Mouse (Mus musculus): Measurements from ENCODE around the gene Gm49673. TPM values are rescaled to one million over a fixed set of nuclear protein-coding genes. Genes with fewer than 3 reads are reported as not detected.
"Not testable (repeated sequence)": the region's sequence is repeated elsewhere in the genome, so short reads cannot be mapped to it uniquely, and the experiment has no call there.

The Gm49673 gene
- polyA plus RNA-seq, 1 experiment from 2014 or later: not detected

DNA sequence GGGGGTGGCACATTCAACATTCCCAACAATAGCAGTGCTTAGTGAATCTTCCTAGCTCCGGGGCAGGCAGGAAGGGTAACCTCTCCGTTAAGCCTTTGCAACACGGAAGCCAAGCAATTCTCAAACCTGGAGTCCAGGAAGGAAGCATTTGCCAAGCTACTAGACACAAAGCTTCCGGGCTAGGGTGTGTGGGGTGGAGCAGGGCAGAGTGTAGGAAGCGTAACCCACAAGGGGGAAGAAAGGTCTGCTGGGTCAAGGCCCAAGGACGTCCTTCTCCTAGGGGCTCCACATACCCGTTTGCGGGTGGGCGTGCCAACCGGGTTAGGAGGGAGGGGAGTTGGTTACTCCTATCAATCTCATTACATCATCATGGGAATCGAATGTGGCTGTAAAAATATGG is 31.2 kb downstream of the Gm49673 start:
- H3K9ac ChIP-seq (ENCODE audit: low read depth, low read length); H3K4me2 ChIP-seq (ENCODE audit: low read length); H3K4me3 ChIP-seq (ENCODE audit: low read depth, low read length); ATAC-seq; H3K36me3 ChIP-seq (ENCODE audit: control insufficient read depth, insufficient read depth, low read length); H3K9me3 ChIP-seq (replicated peaks; ENCODE audit: control insufficient read depth, low read length, poor library complexity, severe bottlenecking); H3K27me3 ChIP-seq (ENCODE audit: control insufficient read depth, insufficient read depth, low read depth, low read length); H3K27ac ChIP-seq (ENCODE audit: low read length); H3K4me1 ChIP-seq (ENCODE audit: control insufficient read depth, insufficient read depth, low read length): not testable (repeated sequence)
- WGBS: 84% methylated on average over 5 of the region's 11 CpGs

DNA sequence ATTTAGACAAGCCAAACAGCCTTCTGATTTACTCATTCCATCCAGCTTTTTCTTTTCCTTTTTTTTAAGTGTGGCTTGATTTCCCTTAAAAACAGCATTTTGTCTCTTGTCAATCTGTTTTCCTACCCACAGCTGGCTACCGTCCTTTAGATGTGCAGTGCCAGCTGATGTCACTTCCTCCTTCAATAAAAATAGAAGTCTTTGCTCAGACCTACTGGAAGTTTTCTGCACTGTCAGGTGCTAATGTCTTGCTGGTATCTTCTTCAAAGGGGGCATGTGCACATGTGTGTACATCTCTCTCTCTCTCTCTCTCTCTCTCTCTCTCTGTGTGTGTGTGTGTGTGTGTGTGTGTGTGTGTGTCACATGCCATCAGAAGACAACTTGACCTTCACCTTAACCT is 35.4 kb downstream of the Gm49673 start:
- H3K9me3 ChIP-seq (replicated peaks; ENCODE audit: control insufficient read depth, low read length, poor library complexity, severe bottlenecking); H3K4me2 ChIP-seq (ENCODE audit: low read length); ATAC-seq; H3K36me3 ChIP-seq (ENCODE audit: control insufficient read depth, insufficient read depth, low read length); H3K27ac ChIP-seq (ENCODE audit: low read length); H3K27me3 ChIP-seq (ENCODE audit: control insufficient read depth, insufficient read depth, low read depth, low read length); H3K4me1 ChIP-seq (ENCODE audit: control insufficient read depth, insufficient read depth, low read length); H3K4me3 ChIP-seq (ENCODE audit: low read depth, low read length); H3K9ac ChIP-seq (ENCODE audit: low read depth, low read length): not testable (repeated sequence)
- no CpG with 5 or more reads among the region's 1 CpGs for WGBS

DNA sequence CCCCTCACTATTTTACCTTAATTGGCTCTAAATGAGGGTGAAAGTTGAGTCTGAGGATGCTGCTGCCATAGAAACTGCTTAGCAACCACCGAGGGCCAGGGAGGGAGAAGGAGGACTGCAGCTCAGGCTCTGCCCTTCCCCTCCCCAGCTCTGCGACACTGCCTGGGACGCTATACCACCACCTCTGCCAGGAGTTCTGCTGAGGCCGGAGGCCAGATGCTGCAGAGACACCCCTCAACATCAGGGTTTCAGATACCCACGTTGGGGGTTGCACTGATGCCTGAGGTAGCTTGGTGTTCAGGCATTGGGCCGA is 46.3 kb downstream of the Gm49673 start:
- peak; percentile 89; the same call in 1 of the 2 replicates for ATAC-seq
- H3K9me3 ChIP-seq (replicated peaks; ENCODE audit: control insufficient read depth, low read length, poor library complexity, severe bottlenecking); H3K9ac ChIP-seq (ENCODE audit: low read depth, low read length); H3K36me3 ChIP-seq (ENCODE audit: control insufficient read depth, insufficient read depth, low read length); H3K4me1 ChIP-seq (ENCODE audit: control insufficient read depth, insufficient read depth, low read length); H3K27ac ChIP-seq (ENCODE audit: low read length); H3K4me2 ChIP-seq (ENCODE audit: low read length); H3K27me3 ChIP-seq (ENCODE audit: control insufficient read depth, insufficient read depth, low read depth, low read length); H3K4me3 ChIP-seq (ENCODE audit: low read depth, low read length): not testable (repeated sequence)
- 11% methylated on average over 3 of the region's 6 CpGs for WGBS

DNA sequence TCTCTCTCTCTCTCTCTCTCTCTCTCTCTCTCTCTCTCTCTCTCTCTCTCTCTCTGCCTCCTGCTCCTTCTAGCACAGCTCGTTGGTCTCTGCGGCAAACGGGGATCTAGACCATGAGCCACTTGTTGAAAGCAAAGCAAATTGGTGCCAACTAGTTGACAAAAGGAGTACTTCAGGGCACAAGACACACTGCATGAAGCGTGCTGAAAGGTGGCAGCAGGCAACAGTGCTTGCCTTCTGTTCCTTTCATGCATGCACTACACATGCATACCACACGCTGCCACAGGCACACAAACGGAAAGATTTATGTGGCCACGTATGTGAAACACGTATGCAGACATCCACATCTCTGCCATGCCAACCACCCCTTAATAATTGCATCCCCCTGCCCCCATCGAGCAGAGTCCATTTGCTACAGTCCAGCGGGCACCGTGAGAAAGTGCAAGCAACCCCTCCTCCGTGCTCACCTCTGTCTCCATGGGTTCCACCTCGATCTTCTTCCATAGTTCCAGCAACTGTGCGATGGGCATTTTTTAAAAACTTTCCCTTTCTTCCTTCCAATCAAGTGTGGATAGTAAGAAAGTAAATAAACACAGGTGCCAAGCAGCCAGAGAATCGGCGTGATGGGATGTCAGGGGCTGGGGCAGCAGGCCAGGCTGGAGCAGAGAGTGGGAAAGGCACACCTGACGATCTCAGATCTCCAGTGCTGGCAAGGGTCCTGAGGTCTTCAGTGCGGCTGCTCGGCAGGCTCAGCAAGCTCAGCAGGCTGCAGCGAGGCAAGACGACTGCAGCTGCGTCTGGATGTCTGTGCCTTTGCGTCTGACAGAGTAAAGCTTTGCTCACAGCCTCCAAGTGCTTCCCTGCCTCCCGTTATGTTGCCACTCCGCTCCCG is 46.9 kb downstream of the Gm49673 start:
- 16% methylated on average over 7 of the region's 26 CpGs for WGBS
- ATAC-seq: peak; percentile 89
- H3K27me3 ChIP-seq (ENCODE audit: control insufficient read depth, insufficient read depth, low read depth, low read length); H3K4me2 ChIP-seq (ENCODE audit: low read length); H3K36me3 ChIP-seq (ENCODE audit: control insufficient read depth, insufficient read depth, low read length); H3K9ac ChIP-seq (ENCODE audit: low read depth, low read length); H3K4me1 ChIP-seq (ENCODE audit: control insufficient read depth, insufficient read depth, low read length); H3K4me3 ChIP-seq (ENCODE audit: low read depth, low read length); H3K9me3 ChIP-seq (replicated peaks; ENCODE audit: control insufficient read depth, low read length, poor library complexity, severe bottlenecking); H3K27ac ChIP-seq (ENCODE audit: low read length): not testable (repeated sequence)

DNA sequence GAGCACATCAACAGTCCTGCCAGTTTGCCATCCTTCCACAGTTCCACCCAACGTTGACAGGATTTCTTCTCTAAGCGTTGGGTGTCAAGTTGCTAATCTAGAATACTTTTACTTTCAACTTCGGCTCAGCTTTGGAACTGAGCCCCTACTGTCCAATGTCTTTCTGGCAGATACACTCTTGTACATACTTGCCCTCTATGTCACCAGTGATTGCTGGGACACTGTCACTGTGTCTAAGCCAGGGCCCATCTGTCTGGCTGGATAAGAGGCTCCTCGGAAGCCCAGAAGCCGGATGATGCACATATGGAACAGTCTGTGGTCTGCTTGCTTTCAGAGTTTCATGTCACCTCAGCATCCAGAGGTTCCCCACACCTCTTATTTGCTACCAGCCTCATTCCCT is 51.4 kb downstream of the Gm49673 start:
- not testable (repeated sequence) for H3K27me3 ChIP-seq (ENCODE audit: control insufficient read depth, insufficient read depth, low read depth, low read length); H3K9me3 ChIP-seq (replicated peaks; ENCODE audit: control insufficient read depth, low read length, poor library complexity, severe bottlenecking); H3K9ac ChIP-seq (ENCODE audit: low read depth, low read length); H3K4me1 ChIP-seq (ENCODE audit: control insufficient read depth, insufficient read depth, low read length); H3K27ac ChIP-seq (ENCODE audit: low read length); ATAC-seq; H3K36me3 ChIP-seq (ENCODE audit: control insufficient read depth, insufficient read depth, low read length); H3K4me2 ChIP-seq (ENCODE audit: low read length); H3K4me3 ChIP-seq (ENCODE audit: low read depth, low read length)
- WGBS: 78% methylated on average over 4 of the region's 5 CpGs

DNA sequence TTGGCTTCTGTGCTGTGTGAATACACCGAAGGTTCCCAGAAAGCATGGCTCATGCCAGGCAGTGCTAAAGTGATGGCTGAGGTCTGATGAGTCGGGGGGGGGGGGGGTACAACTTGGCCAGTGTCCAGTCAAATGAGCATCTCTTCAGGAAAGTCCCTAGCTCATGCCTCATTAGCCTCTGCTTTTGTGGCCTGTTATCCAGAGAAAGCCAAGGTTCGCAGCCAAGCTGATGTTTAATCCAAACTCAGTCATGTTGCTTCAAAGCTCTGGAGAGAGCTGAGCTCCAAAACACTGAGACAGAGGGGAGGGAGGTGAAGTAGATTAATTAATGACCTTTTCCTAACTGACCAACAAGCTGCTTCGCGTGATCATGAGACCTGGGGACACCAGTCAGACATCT is 51.9 kb downstream of the Gm49673 start:
- not testable (repeated sequence) for H3K4me1 ChIP-seq (ENCODE audit: control insufficient read depth, insufficient read depth, low read length); H3K4me2 ChIP-seq (ENCODE audit: low read length); ATAC-seq; H3K36me3 ChIP-seq (ENCODE audit: control insufficient read depth, insufficient read depth, low read length); H3K27me3 ChIP-seq (ENCODE audit: control insufficient read depth, insufficient read depth, low read depth, low read length); H3K9ac ChIP-seq (ENCODE audit: low read depth, low read length); H3K4me3 ChIP-seq (ENCODE audit: low read depth, low read length); H3K9me3 ChIP-seq (replicated peaks; ENCODE audit: control insufficient read depth, low read length, poor library complexity, severe bottlenecking); H3K27ac ChIP-seq (ENCODE audit: low read length)
- WGBS: 45% methylated on average over 2 of the region's 5 CpGs

DNA sequence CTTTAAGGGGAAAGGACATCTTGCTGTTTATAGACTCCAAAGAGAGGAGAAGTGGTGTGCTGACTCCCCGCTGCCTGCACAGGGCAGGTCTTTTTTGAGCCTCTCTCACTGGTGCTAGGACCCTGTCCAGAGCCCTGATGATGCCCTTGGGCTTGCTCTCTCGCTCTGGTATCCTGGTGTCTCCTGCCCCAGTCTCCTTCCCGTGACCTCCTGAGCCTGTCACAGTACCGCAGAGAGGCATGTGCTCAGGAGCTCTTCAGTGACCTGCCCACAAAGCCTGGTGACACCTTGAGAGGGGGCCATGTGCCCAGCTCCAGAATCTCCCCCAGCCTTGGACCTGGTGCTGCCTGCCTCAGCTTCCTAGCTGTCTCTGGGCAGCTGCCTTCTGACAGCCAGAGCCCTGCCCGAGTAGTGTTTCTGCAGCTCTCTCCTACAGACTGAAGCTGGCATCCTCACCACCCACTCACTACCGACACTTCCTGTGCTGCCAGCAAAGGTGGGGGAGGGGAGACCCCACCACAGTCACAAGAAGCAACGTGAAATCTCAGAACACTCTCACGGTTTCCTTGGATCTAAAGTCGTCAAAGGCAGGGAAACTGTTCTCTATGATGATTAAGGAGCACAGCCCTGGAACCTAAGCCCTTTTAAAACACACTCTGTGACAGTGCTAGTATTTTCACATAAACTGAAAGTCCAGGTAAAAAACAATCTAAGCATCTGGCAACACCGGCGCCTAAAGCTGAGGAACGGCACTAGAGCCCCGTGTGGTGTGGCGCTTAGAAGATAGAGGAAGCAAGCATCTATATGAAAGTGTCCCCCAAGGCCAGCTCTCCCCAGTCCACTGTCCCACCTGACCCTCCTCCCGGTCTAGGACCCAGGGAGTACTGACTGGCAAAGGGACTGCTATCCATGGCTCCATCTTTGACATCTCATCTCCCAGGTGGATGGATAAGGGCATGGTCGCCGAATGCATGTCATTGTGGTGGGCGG is 54.8 kb downstream of the Gm49673 start:
- not testable (repeated sequence) for H3K4me3 ChIP-seq (ENCODE audit: low read depth, low read length); H3K4me2 ChIP-seq (ENCODE audit: low read length); H3K36me3 ChIP-seq (ENCODE audit: control insufficient read depth, insufficient read depth, low read length); H3K27ac ChIP-seq (ENCODE audit: low read length); H3K27me3 ChIP-seq (ENCODE audit: control insufficient read depth, insufficient read depth, low read depth, low read length); H3K9ac ChIP-seq (ENCODE audit: low read depth, low read length); H3K4me1 ChIP-seq (ENCODE audit: control insufficient read depth, insufficient read depth, low read length); ATAC-seq; H3K9me3 ChIP-seq (replicated peaks; ENCODE audit: control insufficient read depth, low read length, poor library complexity, severe bottlenecking)
- WGBS: 79% methylated on average over 4 of the region's 18 CpGs

DNA sequence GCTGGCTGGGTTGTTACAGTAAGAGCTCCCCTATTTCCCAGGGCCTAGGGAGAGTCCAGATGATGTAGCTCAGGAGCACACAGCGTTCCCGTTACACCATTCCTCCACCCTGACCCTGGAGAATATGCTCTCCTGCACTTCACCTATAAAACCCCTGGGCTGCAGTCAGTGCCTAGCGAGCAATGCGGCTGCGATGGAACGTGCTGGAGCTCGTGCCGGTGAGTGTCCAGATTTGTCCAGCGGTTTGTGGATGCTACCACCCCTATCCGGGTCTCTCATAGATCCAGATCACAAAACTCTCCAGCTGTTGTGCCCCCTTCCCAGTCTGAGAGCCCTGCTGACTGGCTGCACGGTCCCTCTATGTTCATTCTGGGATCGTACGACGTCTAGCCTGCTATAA is 56.3 kb downstream of the Gm49673 start:
- not testable (repeated sequence) for H3K36me3 ChIP-seq (ENCODE audit: control insufficient read depth, insufficient read depth, low read length); H3K27ac ChIP-seq (ENCODE audit: low read length); H3K9me3 ChIP-seq (replicated peaks; ENCODE audit: control insufficient read depth, low read length, poor library complexity, severe bottlenecking); H3K4me2 ChIP-seq (ENCODE audit: low read length); H3K27me3 ChIP-seq (ENCODE audit: control insufficient read depth, insufficient read depth, low read depth, low read length); H3K4me1 ChIP-seq (ENCODE audit: control insufficient read depth, insufficient read depth, low read length); ATAC-seq; H3K4me3 ChIP-seq (ENCODE audit: low read depth, low read length); H3K9ac ChIP-seq (ENCODE audit: low read depth, low read length)
- WGBS: 91% methylated on average over 14 of the region's 14 CpGs

DNA sequence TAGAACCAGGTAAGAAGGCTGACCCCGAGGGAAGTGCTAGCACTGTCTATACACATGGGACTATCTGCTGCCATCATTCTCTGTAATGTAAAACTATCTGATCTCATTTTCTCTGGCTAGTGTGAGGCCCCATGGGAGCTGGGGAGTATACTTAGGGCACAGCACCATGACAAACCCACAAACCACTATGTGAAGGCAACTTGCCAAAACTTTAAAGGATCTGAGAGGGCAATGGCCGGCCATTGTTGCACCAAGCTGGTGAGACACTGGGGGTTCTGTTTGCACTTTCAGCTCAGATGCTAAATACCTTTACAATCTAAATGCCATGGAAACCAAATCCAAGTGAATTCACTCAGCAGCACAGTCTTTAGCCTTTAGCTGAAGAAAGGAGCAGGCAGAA is 77.7 kb downstream of the Gm49673 start:
- not testable (repeated sequence) for H3K9ac ChIP-seq (ENCODE audit: low read depth, low read length); H3K27me3 ChIP-seq (ENCODE audit: control insufficient read depth, insufficient read depth, low read depth, low read length); H3K4me2 ChIP-seq (ENCODE audit: low read length); ATAC-seq; H3K9me3 ChIP-seq (replicated peaks; ENCODE audit: control insufficient read depth, low read length, poor library complexity, severe bottlenecking); H3K27ac ChIP-seq (ENCODE audit: low read length); H3K36me3 ChIP-seq (ENCODE audit: control insufficient read depth, insufficient read depth, low read length); H3K4me1 ChIP-seq (ENCODE audit: control insufficient read depth, insufficient read depth, low read length); H3K4me3 ChIP-seq (ENCODE audit: low read depth, low read length)
- 43% methylated on average over 1 of the region's 2 CpGs for whole genome bisulfite sequencing
